Mouse (Mus musculus): Measurements from ENCODE around the gene Atp6v1g3.

- no peak for TF ChIP-seq CTCF (IDR thresholded peaks at IDR 0.05; ENCODE audit: low read depth)
- TF ChIP-seq EP300 (IDR thresholded peaks at IDR 0.05; ENCODE audit: low read depth) = no peak
These were observed 15.2 kb downstream of the Atp6v1g3 start for GRCm38 (mm10) chr1:138288721-138289120.

Measured in liver, embryonic 14.5 days (tissue).